Mouse (Mus musculus) C2C12 (cell line): ENCODE data around the gene Ttpal. TPM values are rescaled to one million over a fixed set of nuclear protein-coding genes. Genes with fewer than 3 reads are reported as not detected.

Source experiments
- H3K27me3 ChIP-seq: one replicate; pipeline ENCODE4 v1.6.1; 2011; ENCODE audit not compliant: control insufficient read depth, insufficient read depth, insufficient read length
- H3K36me3 ChIP-seq: one replicate; pipeline ENCODE4 v1.6.1; 2011; ENCODE audit not compliant: control insufficient read depth, insufficient read depth
- H3K4me3 ChIP-seq: one replicate; pipeline ENCODE4 v1.5.1; 2011; ENCODE audit warnings: mild to moderate bottlenecking, control low read depth; ENCODE audit not compliant: poor library complexity, insufficient read depth, severe bottlenecking
- H3K79me2 ChIP-seq: one replicate; pipeline ENCODE4 v1.6.1; 2011; ENCODE audit not compliant: control insufficient read depth, insufficient read depth
- H3K79me3 ChIP-seq: one replicate; pipeline ENCODE4 v1.6.1; 2011; ENCODE audit warnings: low read depth, control low read depth
- H3ac ChIP-seq: one replicate; pipeline ENCODE3; 2011; ENCODE audit warnings: low read depth; ENCODE audit not compliant: control insufficient read depth, insufficient read length
- CEBPB ChIP-seq: IDR thresholded peaks from one replicate; pipeline ENCODE4 v1.6.1; 2011; ENCODE audit warnings: low read depth, mild to moderate bottlenecking, control low read depth, moderate library complexity
- CTCF ChIP-seq: IDR thresholded peaks from one replicate; pipeline ENCODE4 v1.5.1; 2011; ENCODE audit not compliant: control insufficient read depth, insufficient read depth, insufficient read length
- FOSL1 ChIP-seq: IDR thresholded peaks from one replicate; pipeline ENCODE4 v1.8.0; 2011; ENCODE audit warnings: mild to moderate bottlenecking, low read length; ENCODE audit not compliant: poor library complexity, insufficient read depth, severe bottlenecking
- MAX ChIP-seq: IDR thresholded peaks from one replicate; pipeline ENCODE4 v1.6.1; 2011; ENCODE audit warnings: mild to moderate bottlenecking, control low read depth
- MYOD1 ChIP-seq: IDR thresholded peaks from one replicate; pipeline ENCODE4 v1.6.1; 2011; ENCODE audit warnings: low read depth; ENCODE audit not compliant: control insufficient read depth, insufficient read length
- MYOG ChIP-seq: IDR thresholded peaks from one replicate; pipeline ENCODE4 v1.6.1; 2011; ENCODE audit not compliant: control insufficient read depth, insufficient read length; ENCODE audit errors: extremely low read depth
- USF1 ChIP-seq: IDR thresholded peaks from one replicate; pipeline ENCODE4 v1.6.1; 2011; ENCODE audit warnings: low read depth, mild to moderate bottlenecking, control low read depth, moderate library complexity
- polyA plus RNA-seq: library from polyadenylated mRNA; unstranded; fragments of >200 nt; fragmentation: generic; extraction: Trizol; gene quantifications from one replicate; pipeline ENCODE4 v1.2.1, GENCODE M21; 2012; ENCODE audit warnings: missing spikeins

Gene Ttpal
- polyA plus RNA-seq, 1 experiment, result 15.1 TPM

- TF ChIP-seq CEBPB (no peak), MYOD1 (no peak), MYOG (no peak), USF1 (no peak), CTCF (no peak), FOSL1 (no peak), MAX (no peak)
- peaks cover 15% of the 10 kb centered on the region for H3K36me3 ChIP-seq
- H3K4me3 ChIP-seq, result no peak overlapping the region
- H3K27me3 ChIP-seq, result no peaks in the 10 kb centered on the region
- peaks cover 29% of the 10 kb centered on the region for H3K79me2 ChIP-seq
- no peak overlapping the region for H3ac ChIP-seq
- peaks cover 2% of the 10 kb centered on the region for H3K79me3 ChIP-seq
These were observed 4.0 kb downstream of the Ttpal start for GRCm38 (mm10) chr2:163606161-163606560.

GRCm38 (mm10) chr2:163608008-163608407 is 5.9 kb downstream of the Ttpal start:
- no peak overlapping the region for H3K4me3 ChIP-seq
- H3K36me3 ChIP-seq, result peaks cover 33% of the 10 kb centered on the region
- H3K79me3 ChIP-seq, result peaks cover 2% of the 10 kb centered on the region
- no peaks in the 10 kb centered on the region for H3K27me3 ChIP-seq
- TF ChIP-seq MAX, result no peak
- TF ChIP-seq MYOD1, result no peak
- TF ChIP-seq USF1, result no peak
- no peak for TF ChIP-seq CTCF
- TF ChIP-seq FOSL1, result no peak
- no peak for TF ChIP-seq MYOG
- TF ChIP-seq CEBPB, result no peak
- H3ac ChIP-seq, result no peak overlapping the region
- peaks cover 21% of the 10 kb centered on the region for H3K79me2 ChIP-seq

GRCm38 (mm10) chr2:163609281-163609975 is 7.3 kb downstream of the Ttpal start:
- TF ChIP-seq CEBPB, result no peak
- no peak for TF ChIP-seq FOSL1
- TF ChIP-seq MYOD1, result no peak
- no peak for TF ChIP-seq CTCF
- TF ChIP-seq USF1, result no peak
- TF ChIP-seq MYOG, result no peak
- no peak for TF ChIP-seq MAX
- Histone ChIP-seq H3K36me3 (peaks cover 46% of the 10 kb centered on the region), H3K79me2 (peaks cover 8% of the 10 kb centered on the region), H3ac (no peak overlapping the region), H3K79me3 (no peaks in the 10 kb centered on the region), H3K27me3 (no peaks in the 10 kb centered on the region), H3K4me3 (no peak overlapping the region)

GRCm38 (mm10) chr2:163611176-163611575 is 9.1 kb downstream of the Ttpal start:
- H3K4me3 ChIP-seq, result no peak overlapping the region
- no peaks in the 10 kb centered on the region for H3K27me3 ChIP-seq
- H3K79me2 ChIP-seq, result no peaks in the 10 kb centered on the region
- no peaks in the 10 kb centered on the region for H3K79me3 ChIP-seq
- H3ac ChIP-seq, result no peak overlapping the region
- TF ChIP-seq MAX (no peak), MYOD1 (no peak), FOSL1 (no peak), CEBPB (no peak), USF1 (no peak), MYOG (no peak), CTCF (no peak)
- peaks cover 58% of the 10 kb centered on the region for H3K36me3 ChIP-seq

- no peaks in the 10 kb centered on the region for H3K27me3 ChIP-seq
- H3K79me3 ChIP-seq, result no peaks in the 10 kb centered on the region
- H3K36me3 ChIP-seq, result peaks cover 55% of the 10 kb centered on the region
- H3ac ChIP-seq, result no peak overlapping the region
- H3K79me2 ChIP-seq, result no peaks in the 10 kb centered on the region
- no peak for TF ChIP-seq MYOG
- H3K4me3 ChIP-seq, result no peak overlapping the region
These were observed 11.1 kb downstream of the Ttpal start for GRCm38 (mm10) chr2:163613206-163613605.

GRCm38 (mm10) chr2:163613990-163614389 is 11.9 kb downstream of the Ttpal start:
- Histone ChIP-seq H3K36me3 (peaks cover 63% of the 10 kb centered on the region), H3K79me2 (no peaks in the 10 kb centered on the region), H3ac (no peak overlapping the region), H3K79me3 (no peaks in the 10 kb centered on the region), H3K27me3 (no peaks in the 10 kb centered on the region), H3K4me3 (no peak overlapping the region)
- TF ChIP-seq MYOD1 (no peak), CTCF (no peak), MAX (no peak), MYOG (no peak), FOSL1 (no peak), CEBPB (no peak), USF1 (no peak)
